Mouse (Mus musculus): ENCODE measurements around the gene Khdc3.

DNA sequence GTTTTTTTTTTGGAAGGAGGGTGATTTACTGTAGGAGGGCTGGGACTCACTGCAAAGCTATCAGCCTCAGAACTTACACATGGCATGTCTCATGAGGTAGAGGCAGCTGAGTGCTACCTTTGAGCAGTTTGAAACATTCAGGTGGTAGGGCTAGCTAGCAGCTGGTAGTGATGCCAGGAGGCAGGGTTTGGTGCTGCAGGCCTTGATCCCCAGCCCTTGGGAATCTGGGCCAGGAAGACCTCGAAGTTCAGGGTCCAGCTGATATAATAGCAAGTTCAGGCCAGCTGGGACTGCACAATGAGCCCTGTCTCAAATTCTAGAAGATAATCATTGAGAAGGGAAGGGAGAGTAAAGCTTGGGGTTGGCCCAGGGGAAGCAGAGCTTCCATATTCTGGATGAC is 3.5 kb downstream of the Khdc3 start:
- TF ChIP-seq POLR2A (IDR thresholded peaks at IDR 0.05; ENCODE audit: insufficient read depth, low read depth, low read length) (no peak), CTCF (IDR thresholded peaks at IDR 0.05) (no peak), EP300 (IDR thresholded peaks at IDR 0.05; ENCODE audit: insufficient read depth, low read depth, low read length) (no peak)

Data from heart, adult 2 months (tissue).